8 mouse cellular contexts compared by ENCODE assay signal in genomic region chr7:45082401-45083299, GRCm38 (mm10). TPM values are rescaled to one million over a fixed set of nuclear protein-coding genes. Genes with fewer than 3 reads are reported as not detected.
DNase-seq lines count a peak whose midpoint lies in the region; ATAC-seq and TF ChIP-seq lines count a peak whose summit lies in the region.

No protein-coding gene starts in this region.

- WGBS in heart, postnatal 0 days, result 55% methylated on average over 25 of the region's 25 CpGs
- 69% methylated on average over 25 of the region's 25 CpGs for WGBS in limb, embryonic 12.5 days
- 78% methylated on average over 25 of the region's 25 CpGs for WGBS in midbrain, embryonic 16.5 days

- H3K4me1 ChIP-seq in erythroblast, embryonic 14.5 days (ENCODE audit: control insufficient read depth), result peaks cover 28% of the 10 kb centered on the region
- no peaks in the 10 kb centered on the region for H3K4me1 ChIP-seq in heart, postnatal 0 days (ENCODE audit: control insufficient read depth, insufficient read depth)
- H3K4me1 ChIP-seq in limb, embryonic 12.5 days (replicated peaks), result peaks cover 9% of the 10 kb centered on the region; the same call in 1 of the 2 replicates
- no peaks in the 10 kb centered on the region for H3K4me1 ChIP-seq in midbrain, embryonic 16.5 days (ENCODE audit: control insufficient read depth, insufficient read depth, low read length)

- TF ChIP-seq EP300 in heart, postnatal 0 days (IDR thresholded peaks at IDR 0.05; ENCODE audit: low read depth), result peak; percentile 33; the same call in 1 of the 2 replicates

- H3K4me2 ChIP-seq in heart, postnatal 0 days (ENCODE audit: low read depth, low read length), result peak overlapping the region; percentile 16; the same call in 1 of the 2 replicates
- H3K4me2 ChIP-seq in limb, embryonic 12.5 days, result no peak overlapping the region; the same call in 1 of the 2 replicates
- H3K4me2 ChIP-seq in midbrain, embryonic 16.5 days (ENCODE audit: low read length), result no peak overlapping the region

- H3K4me3 ChIP-seq in erythroblast, embryonic 14.5 days (replicated peaks), result peak overlapping the region; percentile 35
- H3K4me3 ChIP-seq in heart, postnatal 0 days (ENCODE audit: low read depth, low read length), result no peak overlapping the region
- H3K4me3 ChIP-seq in limb, embryonic 12.5 days (replicated peaks), result no peak overlapping the region
- no peak overlapping the region for H3K4me3 ChIP-seq in midbrain, embryonic 16.5 days (ENCODE audit: low read depth, low read length)

- H3K9me3 ChIP-seq in erythroblast, embryonic 14.5 days (ENCODE audit: control insufficient read depth, low read length), result peaks cover 5% of the 10 kb centered on the region
- no peaks in the 10 kb centered on the region for H3K9me3 ChIP-seq in heart, postnatal 0 days (replicated peaks; ENCODE audit: control insufficient read depth, low read length)
- no peaks in the 10 kb centered on the region for H3K9me3 ChIP-seq in limb, embryonic 12.5 days
- no peaks in the 10 kb centered on the region for H3K9me3 ChIP-seq in midbrain, embryonic 16.5 days (replicated peaks; ENCODE audit: control insufficient read depth, low read length, poor library complexity, severe bottlenecking)

- no peaks in the 10 kb centered on the region for H3K27me3 ChIP-seq in erythroblast, embryonic 14.5 days (ENCODE audit: control insufficient read depth)
- no peaks in the 10 kb centered on the region for H3K27me3 ChIP-seq in heart, postnatal 0 days (ENCODE audit: control insufficient read depth, insufficient read depth, low read length)
- H3K27me3 ChIP-seq in limb, embryonic 12.5 days, result no peaks in the 10 kb centered on the region
- H3K27me3 ChIP-seq in midbrain, embryonic 16.5 days (ENCODE audit: control insufficient read depth, insufficient read depth, low read depth, low read length), result no peaks in the 10 kb centered on the region

- H3K27ac ChIP-seq in heart, postnatal 0 days (ENCODE audit: low read depth), result peak overlapping the region; percentile 73
- H3K27ac ChIP-seq in limb, embryonic 12.5 days, result peak overlapping the region; percentile 72
- H3K27ac ChIP-seq in midbrain, embryonic 16.5 days (ENCODE audit: low read length), result peak overlapping the region; percentile 53

- no peak overlapping the region; the same call in 1 of the 2 replicates for H3K9ac ChIP-seq in heart, postnatal 0 days (replicated peaks; ENCODE audit: low read depth, low read length)
- peak overlapping the region; percentile 37; the same call in 1 of the 2 replicates for H3K9ac ChIP-seq in limb, embryonic 12.5 days (replicated peaks)
- H3K9ac ChIP-seq in midbrain, embryonic 16.5 days (ENCODE audit: low read depth, low read length), result peak overlapping the region; percentile 20; the same call in 1 of the 2 replicates

- TF ChIP-seq CTCF in brain, embryonic 14.5 days (IDR thresholded peaks at IDR 0.05; ENCODE audit: borderline replicate concordance, extremely low read depth, insufficient read depth, insufficient read length), result no peak
- TF ChIP-seq CTCF in heart, postnatal 0 days (IDR thresholded peaks at IDR 0.05; ENCODE audit: low read depth), result no peak

- no peak for ATAC-seq in erythroblast, adult 5-6 weeks (replicated peaks; ENCODE audit: low FRiP score, poor library complexity, severe bottlenecking)
- ATAC-seq in heart, postnatal 0 days (ENCODE audit: insufficient read depth, low read depth), result peak; percentile 49; the same call in 1 of the 2 replicates
- ATAC-seq in limb, embryonic 12.5 days (ENCODE audit: insufficient number of reproducible peaks, insufficient read depth, low FRiP score, low TSS enrichment, low read depth), result no peak
- no peak for ATAC-seq in midbrain, embryonic 16.5 days

- DNase-seq in brain, embryonic 14.5 days (ENCODE audit: low read depth), result peak; percentile 45
- peak; percentile 45 for DNase-seq in heart, postnatal 0 days (ENCODE audit: low spot score)
- no peak for DNase-seq in ovary, postnatal 36 days (ENCODE audit: low spot score)
- no peak for DNase-seq in MN1 (ENCODE audit: low spot score)

- TF ChIP-seq POLR2A in brain, embryonic 14.5 days (IDR thresholded peaks at IDR 0.05; ENCODE audit: borderline replicate concordance, extremely low read depth, insufficient read depth, insufficient read length, poor library complexity, severe bottlenecking), result no peak

- peaks cover 10% of the 10 kb centered on the region for H3K36me3 ChIP-seq in erythroblast, embryonic 14.5 days (ENCODE audit: control insufficient read depth)
- H3K36me3 ChIP-seq in heart, postnatal 0 days (replicated peaks; ENCODE audit: control insufficient read depth, insufficient read depth, low read length), result peaks cover 12% of the 10 kb centered on the region; the same call in 1 of the 2 replicates
- peaks cover 66% of the 10 kb centered on the region for H3K36me3 ChIP-seq in limb, embryonic 12.5 days
- peaks cover 7% of the 10 kb centered on the region; the same call in 1 of the 2 replicates for H3K36me3 ChIP-seq in midbrain, embryonic 16.5 days (ENCODE audit: control insufficient read depth, insufficient read depth, low read length)

RNA-seq across cellular contexts. Expression of gene Rcn3, which starts 9.4 kb away (rescaled TPM):
- 0.86 and 0.91 TPM in 2 replicates for polyA plus RNA-seq in erythroblast, embryonic 14.5 days (2012)
- total RNA-seq in erythroblast, adult 5-6 weeks (2015; ENCODE audit: low replicate concordance), result 1.3 and 2.5 TPM in 2 replicates
- total RNA-seq in erythroblast, adult 5-6 weeks (2017; ENCODE audit: low replicate concordance), result 6.7 and 7.5 TPM in 2 replicates
- 68.2 and 101 TPM in 2 replicates for polyA plus RNA-seq in brain, embryonic 14.5 days (2012; rRNA removed)
- total RNA-seq in heart, postnatal 0 days (2014; rRNA removed; ENCODE audit: low replicate concordance), result 125 and 141 TPM in 2 replicates
- 100 and 108 TPM in 2 replicates for polyA plus RNA-seq in heart, postnatal 0 days (2015; fragmentation: Nextera tagmentation; extraction: Ambion mirVana)
- polyA plus RNA-seq in limb, embryonic 12.5 days (2016; fragmentation: Nextera tagmentation; extraction: Ambion mirVana), result 261 and 271 TPM in 2 replicates
- polyA plus RNA-seq in midbrain, embryonic 16.5 days (2015; fragmentation: Nextera tagmentation; extraction: Ambion mirVana), result 43.5 and 47.8 TPM in 2 replicates

RNA-seq across cellular contexts. Expression of gene Prrg2, which starts 20.2 kb away (rescaled TPM):
- polyA plus RNA-seq in erythroblast, embryonic 14.5 days (2012), result 3.0 and 3.6 TPM in 2 replicates
- total RNA-seq in erythroblast, adult 5-6 weeks (2015; ENCODE audit: low replicate concordance), result 1.3 and 5.2 TPM in 2 replicates
- total RNA-seq in erythroblast, adult 5-6 weeks (2017; ENCODE audit: low replicate concordance), result 0.34 and 7.0 TPM in 2 replicates
- 25.0 and 30.6 TPM in 2 replicates for polyA plus RNA-seq in brain, embryonic 14.5 days (2012; rRNA removed)
- 8.3 and 22.0 TPM in 2 replicates for total RNA-seq in heart, postnatal 0 days (2014; rRNA removed; ENCODE audit: low replicate concordance)
- 12.4 and 13.3 TPM in 2 replicates for polyA plus RNA-seq in heart, postnatal 0 days (2015; fragmentation: Nextera tagmentation; extraction: Ambion mirVana)
- 21.2 and 21.7 TPM in 2 replicates for polyA plus RNA-seq in limb, embryonic 12.5 days (2016; fragmentation: Nextera tagmentation; extraction: Ambion mirVana)
- 12.5 and 13.6 TPM in 2 replicates for polyA plus RNA-seq in midbrain, embryonic 16.5 days (2015; fragmentation: Nextera tagmentation; extraction: Ambion mirVana)

RNA-seq across cellular contexts. Expression of gene Nosip, which starts 20.4 kb away (rescaled TPM):
- polyA plus RNA-seq in erythroblast, embryonic 14.5 days (2012), result 12.5 and 14.9 TPM in 2 replicates
- 10.4 and 20.7 TPM in 2 replicates for total RNA-seq in erythroblast, adult 5-6 weeks (2015; ENCODE audit: low replicate concordance)
- 15.5 and 22.2 TPM in 2 replicates for total RNA-seq in erythroblast, adult 5-6 weeks (2017; ENCODE audit: low replicate concordance)
- 81.9 and 84.1 TPM in 2 replicates for polyA plus RNA-seq in brain, embryonic 14.5 days (2012; rRNA removed)
- total RNA-seq in heart, postnatal 0 days (2014; rRNA removed; ENCODE audit: low replicate concordance), result 21.5 and 73.9 TPM in 2 replicates
- 38.2 and 43.7 TPM in 2 replicates for polyA plus RNA-seq in heart, postnatal 0 days (2015; fragmentation: Nextera tagmentation; extraction: Ambion mirVana)
- polyA plus RNA-seq in limb, embryonic 12.5 days (2016; fragmentation: Nextera tagmentation; extraction: Ambion mirVana), result 60.6 and 69.7 TPM in 2 replicates
- polyA plus RNA-seq in midbrain, embryonic 16.5 days (2015; fragmentation: Nextera tagmentation; extraction: Ambion mirVana), result 64.1 and 67.7 TPM in 2 replicates

RNA-seq across cellular contexts. Expression of gene Fcgrt, which starts 21.0 kb away (rescaled TPM):
- polyA plus RNA-seq in erythroblast, embryonic 14.5 days (2012), result 1.0 TPM in 2 replicates
- total RNA-seq in erythroblast, adult 5-6 weeks (2015; ENCODE audit: low replicate concordance), result 2.5 and 7.3 TPM in 2 replicates
- 10.3 and 11.4 TPM in 2 replicates for total RNA-seq in erythroblast, adult 5-6 weeks (2017; ENCODE audit: low replicate concordance)
- polyA plus RNA-seq in brain, embryonic 14.5 days (2012; rRNA removed), result 11.7 and 17.3 TPM in 2 replicates
- 48.9 and 51.6 TPM in 2 replicates for total RNA-seq in heart, postnatal 0 days (2014; rRNA removed; ENCODE audit: low replicate concordance)
- 59.5 and 67.9 TPM in 2 replicates for polyA plus RNA-seq in heart, postnatal 0 days (2015; fragmentation: Nextera tagmentation; extraction: Ambion mirVana)
- 12.3 and 13.4 TPM in 2 replicates for polyA plus RNA-seq in limb, embryonic 12.5 days (2016; fragmentation: Nextera tagmentation; extraction: Ambion mirVana)
- 22.7 and 27.9 TPM in 2 replicates for polyA plus RNA-seq in midbrain, embryonic 16.5 days (2015; fragmentation: Nextera tagmentation; extraction: Ambion mirVana)

RNA-seq across cellular contexts. Expression of gene Prr12, which starts 30.0 kb away (rescaled TPM):
- 1.6 and 2.9 TPM in 2 replicates for polyA plus RNA-seq in erythroblast, embryonic 14.5 days (2012)
- total RNA-seq in erythroblast, adult 5-6 weeks (2015; ENCODE audit: low replicate concordance), result 3.3 and 6.1 TPM in 2 replicates
- 0.60 and 0.70 TPM in 2 replicates for total RNA-seq in erythroblast, adult 5-6 weeks (2017; ENCODE audit: low replicate concordance)
- polyA plus RNA-seq in brain, embryonic 14.5 days (2012; rRNA removed), result 10.5 and 39.1 TPM in 2 replicates
- total RNA-seq in heart, postnatal 0 days (2014; rRNA removed; ENCODE audit: low replicate concordance), result 5.4 and 12.5 TPM in 2 replicates
- polyA plus RNA-seq in heart, postnatal 0 days (2015; fragmentation: Nextera tagmentation; extraction: Ambion mirVana), result 3.8 TPM in 2 replicates
- polyA plus RNA-seq in limb, embryonic 12.5 days (2016; fragmentation: Nextera tagmentation; extraction: Ambion mirVana), result 15.0 and 16.2 TPM in 2 replicates
- 13.6 and 13.9 TPM in 2 replicates for polyA plus RNA-seq in midbrain, embryonic 16.5 days (2015; fragmentation: Nextera tagmentation; extraction: Ambion mirVana)

Comparison
In these comparisons a context has a peak if more than half of its experiments do, and no peak if none do; other contexts are left out.
1. DNase-seq: peak in brain, embryonic 14.5 days (single experiment) and heart, postnatal 0 days (single experiment); none in ovary, postnatal 36 days (single experiment) and MN1 (single experiment).
2. RNA of gene Rcn3, which starts 9.4 kb away (polyA plus RNA-seq): 261 to 271 TPM in limb, embryonic 12.5 days, 68.2 to 101 TPM in brain, embryonic 14.5 days, 100 to 108 TPM in heart, postnatal 0 days and 43.5 to 47.8 TPM in midbrain, embryonic 16.5 days; 0.86 to 0.91 TPM in erythroblast, embryonic 14.5 days; every median in the first group is over 10 times any median in the second.
3. Peak in every context shown above with its lines, with median percentiles within 50 percentile points of each other: H3K27ac ChIP-seq.